Mouse (Mus musculus) ovary, postnatal 36 days (tissue): ENCODE data around the gene Efhd1.

Experiments
- DNase-seq: peaks from one replicate; pipeline ENCODE4 v3.0.0; 2022; ENCODE audit warnings: low spot score, mixed read lengths

The Efhd1 gene

DNA sequence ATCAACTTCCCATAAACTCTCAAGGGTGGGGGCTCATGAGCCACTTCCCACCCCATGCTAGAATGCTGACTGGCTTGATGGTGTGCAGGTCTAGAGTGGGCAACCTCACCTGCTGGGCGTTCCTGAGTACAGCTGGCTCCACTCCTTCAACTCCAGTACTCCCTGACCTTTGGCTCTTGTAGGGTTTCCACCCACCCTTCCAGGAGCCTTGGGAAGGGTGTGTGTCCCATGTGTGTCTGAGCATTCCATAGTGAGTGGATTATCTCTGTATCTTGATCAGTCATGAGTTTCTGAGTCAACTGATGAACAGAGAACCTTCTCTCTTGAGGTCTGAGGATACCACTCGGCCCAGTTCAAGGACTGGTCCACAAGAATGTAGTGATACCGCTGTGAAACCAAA lies 44.8 kb downstream of the Efhd1 start:
- DNase-seq, result no peak

- DNase-seq, result no peak
Measured at GRCm38 (mm10) chr1:87309621-87310020, 45.5 kb downstream of the Efhd1 start.

DNA sequence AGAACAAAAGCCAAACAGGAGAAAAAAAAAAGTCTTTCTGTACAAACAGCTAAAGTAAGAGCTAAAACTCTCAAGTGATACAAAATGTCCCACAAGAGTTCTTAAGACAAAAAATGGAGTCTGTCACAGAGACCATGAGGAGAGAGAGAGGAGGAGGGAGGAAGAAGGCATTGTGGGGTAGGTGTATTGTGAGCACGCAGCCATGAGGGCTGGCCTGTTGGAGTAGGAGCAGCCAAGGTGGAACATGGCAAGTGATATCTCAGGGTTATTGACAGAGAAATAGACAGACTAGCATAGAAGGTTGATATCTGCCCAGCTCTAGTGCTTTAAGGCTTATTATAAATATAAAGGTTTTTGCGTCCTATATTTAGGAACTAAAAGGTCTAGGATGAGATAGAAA lies 48.5 kb downstream of the Efhd1 start:
- no peak for DNase-seq

GRCm38 (mm10) chr1:87313116-87313515 lies 49.0 kb downstream of the Efhd1 start:
- DNase-seq, result no peak

- DNase-seq, result no peak
Measured at GRCm38 (mm10) chr1:87313843-87314570, 49.8 kb downstream of the Efhd1 start.

GRCm38 (mm10) chr1:87315431-87315830 lies 51.3 kb downstream of the Efhd1 start:
- no peak for DNase-seq

DNA sequence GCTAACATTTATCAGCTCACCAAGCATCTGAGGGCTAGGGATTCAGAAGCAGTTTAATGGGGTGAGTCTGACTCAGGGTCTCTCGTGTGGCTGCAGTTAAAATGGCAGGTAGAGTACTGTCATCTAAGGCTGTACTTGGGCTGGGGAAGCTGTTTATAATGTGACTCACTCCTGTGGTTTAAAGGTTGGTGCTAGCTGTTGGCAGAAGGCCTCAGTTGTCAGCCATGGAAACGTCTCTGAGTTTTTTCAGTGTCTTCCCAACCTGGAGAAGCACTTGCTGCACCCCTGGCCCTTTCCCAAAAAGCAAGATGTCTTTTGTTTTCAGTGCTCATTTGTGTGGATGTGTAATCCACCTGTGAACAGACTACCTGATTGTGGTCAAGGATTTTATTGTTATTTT lies 51.7 kb downstream of the Efhd1 start:
- DNase-seq, result no peak

DNA sequence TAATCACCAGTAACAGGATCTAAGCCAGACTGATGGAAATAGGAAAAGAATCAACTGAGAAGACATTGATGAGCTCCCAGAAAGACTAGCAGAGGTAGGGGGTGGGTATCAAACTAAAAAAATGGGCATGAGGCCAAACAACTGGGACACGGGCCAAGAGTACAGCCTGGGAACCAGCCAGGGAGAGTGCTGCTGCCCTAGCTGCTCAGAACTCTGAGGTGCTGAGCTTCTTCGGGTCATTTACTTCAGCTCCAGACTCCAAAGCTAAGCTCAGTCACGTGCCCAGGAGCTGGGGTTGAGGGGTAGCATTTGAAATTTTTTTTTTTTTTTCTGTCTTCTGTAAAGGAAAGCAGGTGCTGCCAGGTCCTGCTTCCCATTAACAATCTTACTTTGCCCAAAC lies 52.5 kb downstream of the Efhd1 start:
- peak; percentile 65 for DNase-seq

GRCm38 (mm10) chr1:87321071-87321470 lies 56.9 kb downstream of the Efhd1 start:
- DNase-seq, result no peak

GRCm38 (mm10) chr1:87322778-87323177 lies 58.6 kb downstream of the Efhd1 start:
- DNase-seq, result no peak

DNA sequence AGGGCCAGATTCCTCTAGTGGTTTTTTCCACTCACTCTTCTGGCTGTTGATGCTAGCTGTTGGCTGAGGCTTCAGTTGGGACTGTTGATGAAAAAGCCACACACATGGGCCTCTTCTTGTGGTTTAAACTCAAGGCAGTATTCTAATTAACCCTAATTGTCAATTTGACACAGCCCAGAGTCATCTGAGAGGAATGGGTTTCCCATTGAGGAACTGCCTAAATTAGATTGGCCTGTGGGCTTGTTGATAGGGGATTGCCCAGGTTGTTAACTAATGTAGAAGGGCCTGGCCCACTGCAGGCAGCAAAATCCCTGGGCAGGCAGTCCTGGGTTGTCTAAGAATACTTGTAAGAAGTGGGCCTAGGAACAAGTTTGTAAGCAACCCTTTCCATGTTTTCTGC lies 60.5 kb downstream of the Efhd1 start:
- no peak for DNase-seq

- peak; percentile 97 for DNase-seq
Measured at GRCm38 (mm10) chr1:87326742-87327163, 62.6 kb downstream of the Efhd1 start, which contains the start of gene Gigyf2. Gene Gigyf2, plus strand, starts transcription at chr1:87326998.

DNA sequence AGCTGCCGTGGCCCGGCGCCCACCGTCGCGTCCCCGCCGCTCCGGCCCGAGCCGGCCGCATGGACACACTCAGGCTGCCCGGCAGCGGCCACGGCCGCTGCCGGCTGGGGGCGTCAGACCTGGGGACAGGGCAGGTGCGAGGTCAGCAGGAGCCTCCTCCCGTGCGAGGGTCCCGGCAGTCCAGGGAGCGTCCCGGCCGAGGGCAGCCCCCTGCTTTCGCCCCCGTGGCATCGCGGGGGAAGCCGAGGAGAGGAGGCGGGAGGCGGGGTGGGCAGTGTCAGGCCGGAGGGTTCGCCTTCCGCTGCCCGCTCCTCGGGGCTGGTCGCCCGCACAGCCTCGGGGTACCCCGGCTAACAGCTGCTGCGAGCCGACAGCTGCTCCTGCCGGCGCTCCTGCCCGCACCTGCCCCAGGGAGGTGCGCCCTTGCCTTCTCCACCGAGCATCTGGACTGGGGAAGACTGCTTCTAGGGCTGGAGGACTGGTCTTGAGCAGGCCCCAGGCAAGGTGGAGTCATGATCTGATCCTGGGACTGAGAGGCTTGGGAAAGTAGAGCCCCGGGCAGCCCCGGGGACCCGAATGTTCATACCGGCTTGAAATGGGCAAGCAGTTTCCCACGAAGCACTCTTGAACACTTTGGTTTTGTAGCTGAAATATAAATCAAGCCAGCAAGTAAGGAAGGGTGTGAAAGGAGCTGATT lies 63.1 kb downstream of the Efhd1 start:
- DNase-seq, result peak; percentile 64

DNA sequence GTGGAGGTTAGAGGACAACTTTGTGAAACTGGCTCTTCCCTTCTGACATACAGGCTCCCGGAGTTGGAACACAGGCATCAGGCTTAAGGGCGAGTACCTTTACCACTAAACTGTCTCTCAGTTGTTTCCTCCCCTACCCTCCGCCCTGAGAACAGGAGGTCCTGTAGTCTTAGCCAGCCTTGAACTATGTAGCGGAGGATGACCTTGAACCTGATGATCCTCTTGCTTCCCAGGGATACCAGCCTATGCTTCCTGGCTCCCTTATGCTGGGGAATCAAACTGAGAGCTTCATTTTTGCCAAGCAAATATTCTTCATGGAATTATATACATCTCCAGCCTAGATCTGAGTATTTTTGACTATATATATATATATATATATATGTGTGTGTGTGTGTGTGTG lies 67.6 kb downstream of the Efhd1 start:
- DNase-seq, result no peak

- DNase-seq, result no peak
Measured at GRCm38 (mm10) chr1:87350576-87350975, 86.4 kb downstream of the Efhd1 start.

DNA sequence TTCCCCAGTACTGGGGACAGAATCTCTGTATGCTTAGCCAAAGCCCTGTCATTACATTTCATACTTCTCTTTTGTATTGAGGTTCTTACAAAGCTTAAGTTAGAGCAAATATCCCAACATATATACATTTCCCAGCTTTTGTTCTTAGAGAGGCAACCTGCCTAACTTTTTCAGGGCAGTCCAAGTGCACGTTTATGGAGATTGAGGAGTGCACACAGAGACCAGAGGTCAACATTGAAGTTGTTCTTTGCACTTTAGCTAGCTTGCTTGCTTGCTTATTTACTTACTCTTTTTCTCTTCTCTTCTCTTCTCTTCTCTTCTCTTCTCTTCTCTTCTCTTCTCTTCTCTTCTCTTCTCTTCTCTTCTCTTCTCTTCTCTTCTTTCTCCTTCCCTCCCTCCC lies 96.1 kb downstream of the Efhd1 start:
- no peak for DNase-seq
